Mouse (Mus musculus): Measurements from ENCODE around the gene Gm43720. TPM values are rescaled to one million over a fixed set of nuclear protein-coding genes. Genes with fewer than 3 reads are reported as not detected.

Gm43720 gene
- total RNA-seq (2021), result not detected
- long read RNA-seq, experiment 1, result 0 reads
- long read RNA-seq, experiment 2, result 0 reads

GRCm38 (mm10) chr5:138279585-138280424 lies at the start of gene Gm43720, which contains the start of the genes Gpc2 and Stag3:
TSS of gene Gm43720 (minus strand) at chr5:138279958.
TSS of gene Gpc2 (minus strand) at chr5:138280005.
TSS of gene Stag3 (plus strand) at chr5:138280240.
- DNase-seq (ENCODE audit: low spot score in 2 of 2), result peak; percentile 52 to 59

GRCm38 (mm10) chr5:138312795-138313194 lies 33.0 kb upstream of the Gm43720 start:
- no peak for DNase-seq (ENCODE audit: low spot score in 2 of 2)

- no peak for DNase-seq (ENCODE audit: low spot score in 2 of 2)
These were observed 19.9 kb upstream of the Gm43720 start for GRCm38 (mm10) chr5:138299613-138300012.

- DNase-seq (ENCODE audit: low spot score in 2 of 2), result no peak
These were observed 14.4 kb upstream of the Gm43720 start for GRCm38 (mm10) chr5:138294158-138294557.

- no peak for DNase-seq (ENCODE audit: low spot score in 2 of 2)
These were observed 11.9 kb upstream of the Gm43720 start for GRCm38 (mm10) chr5:138291638-138292037.

- DNase-seq (ENCODE audit: low spot score in 2 of 2), result no peak
These were observed 8.1 kb upstream of the Gm43720 start for GRCm38 (mm10) chr5:138287861-138288260.

GRCm38 (mm10) chr5:138283540-138283939 lies 3.8 kb upstream of the Gm43720 start:
- DNase-seq (ENCODE audit: low spot score in 2 of 2), result no peak

- DNase-seq (ENCODE audit: low spot score in 2 of 2), result no peak
These were observed 2.0 kb upstream of the Gm43720 start for GRCm38 (mm10) chr5:138281798-138282197.

- no peak for DNase-seq (ENCODE audit: low spot score in 2 of 2)
These were observed 1.1 kb upstream of the Gm43720 start for GRCm38 (mm10) chr5:138280829-138281228.

- DNase-seq (ENCODE audit: low spot score in 2 of 2), result no peak
These were observed 639 bp upstream of the Gm43720 start for GRCm38 (mm10) chr5:138280425-138280768.

- DNase-seq (ENCODE audit: low spot score in 2 of 2), result no peak
These were observed 1.8 kb downstream of the Gm43720 start for GRCm38 (mm10) chr5:138277994-138278393.

- no peak for DNase-seq (ENCODE audit: low spot score in 2 of 2)
These were observed 4.3 kb downstream of the Gm43720 start for GRCm38 (mm10) chr5:138275216-138276050.

GRCm38 (mm10) chr5:138274186-138274585 lies 5.6 kb downstream of the Gm43720 start:
- no peak for DNase-seq (ENCODE audit: low spot score in 2 of 2)

- no peak for DNase-seq (ENCODE audit: low spot score in 2 of 2)
These were observed 7.3 kb downstream of the Gm43720 start, which contains the start of gene Gal3st4 for GRCm38 (mm10) chr5:138272409-138272923. TSS of gene Gal3st4 (minus strand) at chr5:138272840.

- no peak for DNase-seq (ENCODE audit: low spot score in 2 of 2)
These were observed 8.5 kb downstream of the Gm43720 start for GRCm38 (mm10) chr5:138271232-138271631.

GRCm38 (mm10) chr5:138268980-138269379 lies 10.8 kb downstream of the Gm43720 start:
- no peak for DNase-seq (ENCODE audit: low spot score in 2 of 2)

GRCm38 (mm10) chr5:138267114-138267513 lies 12.6 kb downstream of the Gm43720 start:
- no peak for DNase-seq (ENCODE audit: low spot score in 2 of 2)

- no peak for DNase-seq (ENCODE audit: low spot score in 2 of 2)
These were observed 14.0 kb downstream of the Gm43720 start for GRCm38 (mm10) chr5:138265712-138266111.

GRCm38 (mm10) chr5:138264207-138264578 lies 15.6 kb downstream of the Gm43720 start:
- DNase-seq (ENCODE audit: low spot score in 2 of 2), result no peak

GRCm38 (mm10) chr5:138263260-138264206 lies 16.2 kb downstream of the Gm43720 start, which contains the start of gene BC037034:
TSS of gene BC037034 (minus strand) at chr5:138264033.
- DNase-seq (ENCODE audit: low spot score in 2 of 2), result peak; percentile 71 to 82
